Mouse (Mus musculus): ENCODE data around the gene Wdtc1. TPM values are rescaled to one million over a fixed set of nuclear protein-coding genes. Genes with fewer than 3 reads are reported as not detected.

Gene Wdtc1
- polyA plus RNA-seq, 1 experiment, result 107 TPM

DNA sequence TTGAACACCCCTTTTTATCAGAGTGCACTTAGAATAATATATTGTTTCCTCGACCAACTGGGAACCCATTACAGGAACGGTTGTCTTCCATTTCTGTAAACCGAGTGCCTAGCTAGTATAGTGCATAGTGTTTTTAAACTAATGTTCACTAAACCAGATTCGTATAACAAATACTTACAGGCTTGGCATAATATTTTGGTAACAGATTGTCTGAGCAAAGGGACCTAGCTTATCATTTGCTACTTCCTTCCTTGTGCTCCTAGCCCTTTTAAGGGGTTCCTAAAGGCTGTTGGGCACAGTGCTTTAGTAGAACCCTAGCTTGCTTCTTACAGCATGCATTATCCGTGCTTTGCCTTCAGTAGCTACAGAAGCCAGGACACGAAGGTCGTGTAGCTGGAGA, 71.8 kb downstream of the Wdtc1 start:
- Histone ChIP-seq H3K36me3 (ENCODE audit: control insufficient read depth, insufficient read depth, low read length) (no peaks in the 10 kb centered on the region), H3K4me1 (replicated peaks; ENCODE audit: control insufficient read depth, insufficient read depth, low read length) (peaks cover 12% of the 10 kb centered on the region), H3K27me3 (ENCODE audit: control insufficient read depth, insufficient read depth, low read length) (no peaks in the 10 kb centered on the region), H3K27ac (ENCODE audit: control insufficient read depth, insufficient read depth, low read length) (no peak overlapping the region), H3K4me3 (ENCODE audit: control insufficient read depth, insufficient read depth, low read length) (no peak overlapping the region)
- no peak for DNase-seq
- TF ChIP-seq CTCF (IDR thresholded peaks at IDR 0.05; ENCODE audit: borderline replicate concordance, control insufficient read depth, extremely low read depth, insufficient read depth, low read length, poor library complexity) (no peak), POLR2A (IDR thresholded peaks at IDR 0.05; ENCODE audit: control insufficient read depth, extremely low read depth, insufficient read depth, low read length, poor library complexity) (no peak)
- WGBS, result 70% methylated on average over 7 of the region's 7 CpGs

- 75% methylated on average over 3 of the region's 3 CpGs for WGBS
- Histone ChIP-seq H3K27me3 (ENCODE audit: control insufficient read depth, insufficient read depth, low read length) (no peaks in the 10 kb centered on the region), H3K4me3 (ENCODE audit: control insufficient read depth, insufficient read depth, low read length) (no peak overlapping the region), H3K27ac (ENCODE audit: control insufficient read depth, insufficient read depth, low read length) (no peak overlapping the region; the same call in 1 of the 2 replicates), H3K36me3 (ENCODE audit: control insufficient read depth, insufficient read depth, low read length) (no peaks in the 10 kb centered on the region), H3K4me1 (replicated peaks; ENCODE audit: control insufficient read depth, insufficient read depth, low read length) (peaks cover 12% of the 10 kb centered on the region)
- no peak for DNase-seq
- TF ChIP-seq POLR2A (IDR thresholded peaks at IDR 0.05; ENCODE audit: control insufficient read depth, extremely low read depth, insufficient read depth, low read length, poor library complexity) (no peak), CTCF (IDR thresholded peaks at IDR 0.05; ENCODE audit: borderline replicate concordance, control insufficient read depth, extremely low read depth, insufficient read depth, low read length, poor library complexity) (no peak)
These were observed 74.8 kb downstream of the Wdtc1 start for GRCm38 (mm10) chr4:133278482-133278881.

DNA sequence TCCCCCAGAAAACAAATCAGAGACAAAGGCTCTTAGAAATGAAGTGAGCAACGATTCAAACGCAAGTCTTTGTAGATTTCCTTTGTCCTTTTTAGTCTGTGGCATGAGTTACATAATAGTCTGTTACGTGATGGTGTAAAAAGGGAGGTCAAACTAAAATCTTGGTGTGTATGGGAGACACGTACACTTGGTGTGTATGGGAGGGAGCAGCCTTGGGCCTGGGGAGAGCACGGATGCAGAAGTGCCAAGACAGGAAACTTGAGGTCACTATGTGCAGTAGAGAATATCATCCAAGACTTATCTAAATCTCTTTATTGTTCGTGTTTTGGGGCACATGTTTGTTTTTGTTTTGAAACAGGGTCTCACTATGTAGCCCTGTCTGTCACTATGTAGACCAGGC, 75.2 kb downstream of the Wdtc1 start:
- TF ChIP-seq CTCF (IDR thresholded peaks at IDR 0.05; ENCODE audit: borderline replicate concordance, control insufficient read depth, extremely low read depth, insufficient read depth, low read length, poor library complexity) (no peak), POLR2A (IDR thresholded peaks at IDR 0.05; ENCODE audit: control insufficient read depth, extremely low read depth, insufficient read depth, low read length, poor library complexity) (no peak)
- Histone ChIP-seq H3K4me3 (ENCODE audit: control insufficient read depth, insufficient read depth, low read length) (peak overlapping the region; percentile 82), H3K4me1 (replicated peaks; ENCODE audit: control insufficient read depth, insufficient read depth, low read length) (peaks cover 12% of the 10 kb centered on the region), H3K27me3 (ENCODE audit: control insufficient read depth, insufficient read depth, low read length) (no peaks in the 10 kb centered on the region), H3K36me3 (ENCODE audit: control insufficient read depth, insufficient read depth, low read length) (no peaks in the 10 kb centered on the region), H3K27ac (ENCODE audit: control insufficient read depth, insufficient read depth, low read length) (peak overlapping the region; percentile 73)
- DNase-seq, result no peak
- WGBS, result 1% methylated on average over 6 of the region's 6 CpGs

- Histone ChIP-seq H3K27ac (ENCODE audit: control insufficient read depth, insufficient read depth, low read length) (peak within 1 kb of the TSS; percentile 73), H3K4me3 (ENCODE audit: control insufficient read depth, insufficient read depth, low read length) (peak within 1 kb of the TSS; percentile 82), H3K27me3 (ENCODE audit: control insufficient read depth, insufficient read depth, low read length) (no peaks in the 10 kb centered on the region), H3K36me3 (ENCODE audit: control insufficient read depth, insufficient read depth, low read length) (no peaks in the 10 kb centered on the region), H3K4me1 (replicated peaks; ENCODE audit: control insufficient read depth, insufficient read depth, low read length) (peaks cover 12% of the 10 kb centered on the region)
- peak; percentile 92 for DNase-seq
- peak; percentile 55; the same call in 1 of the 2 replicates for TF ChIP-seq CTCF (IDR thresholded peaks at IDR 0.05; ENCODE audit: borderline replicate concordance, control insufficient read depth, extremely low read depth, insufficient read depth, low read length, poor library complexity)
- TF ChIP-seq POLR2A (IDR thresholded peaks at IDR 0.05; ENCODE audit: control insufficient read depth, extremely low read depth, insufficient read depth, low read length, poor library complexity), result peak; percentile 81
- under 1% methylated on average over 73 of the region's 73 CpGs for WGBS
These were observed 75.9 kb downstream of the Wdtc1 start, which contains the start of gene Tmem222 for GRCm38 (mm10) chr4:133277104-133278026. TSS of gene Tmem222 (minus strand) at chr4:133277792.

GRCm38 (mm10) chr4:133270929-133271328, 82.4 kb downstream of the Wdtc1 start:
- no peak overlapping the region for H3K4me3 ChIP-seq (ENCODE audit: control insufficient read depth, insufficient read depth, low read length)
- peaks cover 6% of the 10 kb centered on the region for H3K4me1 ChIP-seq (replicated peaks; ENCODE audit: control insufficient read depth, insufficient read depth, low read length)
- H3K36me3 ChIP-seq (ENCODE audit: control insufficient read depth, insufficient read depth, low read length), result peaks cover 34% of the 10 kb centered on the region
- H3K27ac ChIP-seq (ENCODE audit: control insufficient read depth, insufficient read depth, low read length), result no peak overlapping the region
- no peaks in the 10 kb centered on the region for H3K27me3 ChIP-seq (ENCODE audit: control insufficient read depth, insufficient read depth, low read length)
- TF ChIP-seq CTCF (IDR thresholded peaks at IDR 0.05; ENCODE audit: borderline replicate concordance, control insufficient read depth, extremely low read depth, insufficient read depth, low read length, poor library complexity), result no peak
- no peak for TF ChIP-seq POLR2A (IDR thresholded peaks at IDR 0.05; ENCODE audit: control insufficient read depth, extremely low read depth, insufficient read depth, low read length, poor library complexity)
- WGBS, result 95% methylated on average over 9 of the region's 9 CpGs
- no peak for DNase-seq

- Histone ChIP-seq H3K4me3 (ENCODE audit: control insufficient read depth, insufficient read depth, low read length) (no peak overlapping the region), H3K4me1 (replicated peaks; ENCODE audit: control insufficient read depth, insufficient read depth, low read length) (no peaks in the 10 kb centered on the region), H3K36me3 (ENCODE audit: control insufficient read depth, insufficient read depth, low read length) (peaks cover 43% of the 10 kb centered on the region), H3K27me3 (ENCODE audit: control insufficient read depth, insufficient read depth, low read length) (no peaks in the 10 kb centered on the region), H3K27ac (ENCODE audit: control insufficient read depth, insufficient read depth, low read length) (no peak overlapping the region)
- DNase-seq, result no peak
- TF ChIP-seq POLR2A (IDR thresholded peaks at IDR 0.05; ENCODE audit: control insufficient read depth, extremely low read depth, insufficient read depth, low read length, poor library complexity) (no peak), CTCF (IDR thresholded peaks at IDR 0.05; ENCODE audit: borderline replicate concordance, control insufficient read depth, extremely low read depth, insufficient read depth, low read length, poor library complexity) (no peak)
- 95% methylated on average over 3 of the region's 3 CpGs for WGBS
These were observed 83.7 kb downstream of the Wdtc1 start for GRCm38 (mm10) chr4:133269596-133269995.
